Mouse (Mus musculus) heart, embryonic 10.5 days (tissue): ENCODE results near the gene Wnt5b. TPM values are rescaled to one million over a fixed set of nuclear protein-coding genes. Genes with fewer than 3 reads are reported as not detected.

Source experiments
- DNase-seq: peaks from one replicate; pipeline ENCODE4 v3.0.0-alpha.2; 2017; ENCODE audit warnings: low spot score
- H3K27ac ChIP-seq: fragments of 300-500 bp; sonication (generic); 2 replicates; pipeline ENCODE4 v1.5.1; 2016; ENCODE audit warnings: mild to moderate bottlenecking
- H3K27me3 ChIP-seq: fragments of 300-500 bp; sonication (generic); 2 replicates; pipeline ENCODE4 v1.6.1; 2016; ENCODE audit warnings: mild to moderate bottlenecking; ENCODE audit not compliant: poor library complexity, insufficient read depth, severe bottlenecking
- H3K36me3 ChIP-seq: fragments of 300-500 bp; sonication (generic); 2 replicates; pipeline ENCODE4 v1.6.1; 2016; ENCODE audit warnings: mild to moderate bottlenecking, moderate library complexity
- H3K4me1 ChIP-seq: fragments of 300-500 bp; sonication (generic); 2 replicates; pipeline ENCODE4 v1.6.1; 2016; ENCODE audit warnings: mild to moderate bottlenecking
- H3K4me3 ChIP-seq: fragments of 300-500 bp; sonication (generic); 2 replicates; pipeline ENCODE4 v1.5.1; 2016; ENCODE audit warnings: mild to moderate bottlenecking, moderate library complexity
- H3K9me3 ChIP-seq: fragments of 300-500 bp; sonication (generic); 2 replicates; pipeline ENCODE4 v1.6.1; 2016; ENCODE audit warnings: mild to moderate bottlenecking, moderate library complexity
- WGBS: fragments of 180-500 bp; shearing (Covaris S2); methylation state at CpG from one replicate; pipeline ENCODE4 v1.1.7; 2016; 5-methylcytosine and 5-hydroxymethylcytosine counted together
- polyA plus RNA-seq: library from polyadenylated mRNA; unstranded; fragments of >200 nt; fragmentation: Nextera tagmentation; extraction: Ambion mirVana; gene quantifications from 2 replicates; pipeline ENCODE4 v1.2.1, GENCODE M21; 2016

The Wnt5b gene
- polyA plus RNA-seq, 1 experiment from 2014 or later: 8.0 TPM

GRCm38 (mm10) chr6:119565451-119566379 lies 21.6 kb upstream of the Wnt5b start:
- WGBS: 78% methylated on average over 23 of the region's 23 CpGs
- Histone ChIP-seq H3K9me3 (no peaks in the 10 kb centered on the region), H3K27ac (0 out of 2 replicates have a peak overlapping the region, but pooled peaks have one; percentile 17), H3K27me3 (no peaks in the 10 kb centered on the region), H3K4me3 (no peak overlapping the region), H3K4me1 (peaks cover 18% of the 10 kb centered on the region), H3K36me3 (peaks cover 8% of the 10 kb centered on the region; the same call in 1 of the 2 replicates)
- DNase-seq: peak; percentile 85

- Histone ChIP-seq H3K27me3 (no peaks in the 10 kb centered on the region), H3K9me3 (no peaks in the 10 kb centered on the region), H3K27ac (no peak overlapping the region), H3K4me3 (no peak overlapping the region), H3K4me1 (peaks cover 28% of the 10 kb centered on the region), H3K36me3 (no peaks in the 10 kb centered on the region)
- DNase-seq: no peak
- 75% methylated on average over 10 of the region's 10 CpGs for WGBS
Observed at GRCm38 (mm10) chr6:119562558-119562957, 18.4 kb upstream of the Wnt5b start.

GRCm38 (mm10) chr6:119558855-119559254 lies 14.7 kb upstream of the Wnt5b start:
- WGBS: 56% methylated on average over 7 of the region's 7 CpGs
- Histone ChIP-seq H3K4me3 (no peak overlapping the region), H3K36me3 (no peaks in the 10 kb centered on the region), H3K4me1 (peaks cover 20% of the 10 kb centered on the region), H3K27me3 (no peaks in the 10 kb centered on the region), H3K9me3 (0 out of 2 replicates have a peak, but pooled peaks cover 3% of the 10 kb centered on the region), H3K27ac (peak overlapping the region; percentile 56)
- DNase-seq: no peak

- Histone ChIP-seq H3K4me1 (peaks cover 13% of the 10 kb centered on the region), H3K9me3 (0 out of 2 replicates have a peak, but pooled peaks cover 3% of the 10 kb centered on the region), H3K27me3 (no peaks in the 10 kb centered on the region), H3K4me3 (no peak overlapping the region), H3K27ac (no peak overlapping the region), H3K36me3 (no peaks in the 10 kb centered on the region)
- DNase-seq: no peak
- 73% methylated on average over 8 of the region's 8 CpGs for WGBS
Observed at GRCm38 (mm10) chr6:119554439-119554838, 10.3 kb upstream of the Wnt5b start.

GRCm38 (mm10) chr6:119544518-119544864 lies 344 bp upstream of the Wnt5b start:
- Histone ChIP-seq H3K36me3 (no peaks in the 10 kb centered on the region), H3K4me3 (peak overlapping the region; percentile 84), H3K27me3 (peaks cover 43% of the 10 kb centered on the region), H3K4me1 (peaks cover 21% of the 10 kb centered on the region), H3K27ac (peak overlapping the region; percentile 90), H3K9me3 (no peaks in the 10 kb centered on the region)
- WGBS: 2% methylated on average over 14 of the region's 14 CpGs
- no peak for DNase-seq

GRCm38 (mm10) chr6:119543456-119543802 lies 718 bp downstream of the Wnt5b start:
- Histone ChIP-seq H3K4me3 (peak overlapping the region; percentile 84), H3K36me3 (no peaks in the 10 kb centered on the region), H3K27ac (peak overlapping the region; percentile 90), H3K4me1 (peaks cover 21% of the 10 kb centered on the region), H3K9me3 (no peaks in the 10 kb centered on the region), H3K27me3 (peaks cover 43% of the 10 kb centered on the region)
- no peak for DNase-seq
- 2% methylated on average over 30 of the region's 30 CpGs for WGBS

GRCm38 (mm10) chr6:119535867-119536266 lies 8.3 kb downstream of the Wnt5b start:
- H3K27me3 ChIP-seq: peaks cover 13% of the 10 kb centered on the region; the same call in 1 of the 2 replicates
- DNase-seq: no peak
- H3K4me1 ChIP-seq: peaks cover 2% of the 10 kb centered on the region; the same call in 1 of the 2 replicates
- no peak overlapping the region for H3K27ac ChIP-seq
- 82% methylated on average over 12 of the region's 12 CpGs for WGBS
- no peaks in the 10 kb centered on the region for H3K9me3 ChIP-seq
- no peaks in the 10 kb centered on the region for H3K36me3 ChIP-seq
- H3K4me3 ChIP-seq: no peak overlapping the region

GRCm38 (mm10) chr6:119533170-119533709 lies 10.9 kb downstream of the Wnt5b start:
- whole genome bisulfite sequencing: 83% methylated on average over 9 of the region's 9 CpGs
- Histone ChIP-seq H3K4me1 (no peaks in the 10 kb centered on the region), H3K9me3 (no peaks in the 10 kb centered on the region), H3K36me3 (no peaks in the 10 kb centered on the region), H3K27me3 (peaks cover 9% of the 10 kb centered on the region; the same call in 1 of the 2 replicates), H3K4me3 (no peak overlapping the region), H3K27ac (no peak overlapping the region)
- no peak for DNase-seq

- peaks cover 8% of the 10 kb centered on the region for H3K4me1 ChIP-seq
- no peaks in the 10 kb centered on the region for H3K9me3 ChIP-seq
- H3K36me3 ChIP-seq: no peaks in the 10 kb centered on the region
- 80% methylated on average over 3 of the region's 3 CpGs for WGBS
- H3K27me3 ChIP-seq: no peaks in the 10 kb centered on the region
- H3K4me3 ChIP-seq: no peak overlapping the region
- no peak overlapping the region for H3K27ac ChIP-seq
- no peak for DNase-seq
Observed at GRCm38 (mm10) chr6:119529659-119530058, 14.5 kb downstream of the Wnt5b start.

- DNase-seq: no peak
- Histone ChIP-seq H3K36me3 (no peaks in the 10 kb centered on the region), H3K4me1 (peaks cover 23% of the 10 kb centered on the region), H3K27ac (no peak overlapping the region), H3K4me3 (no peak overlapping the region), H3K27me3 (no peaks in the 10 kb centered on the region), H3K9me3 (no peaks in the 10 kb centered on the region)
- WGBS: 69% methylated on average over 5 of the region's 5 CpGs
Observed at GRCm38 (mm10) chr6:119526498-119526897, 17.6 kb downstream of the Wnt5b start.

- peak overlapping the region; percentile 36; the same call in 1 of the 2 replicates for H3K27ac ChIP-seq
- DNase-seq: no peak
- 40% methylated on average over 3 of the region's 3 CpGs for WGBS
- H3K9me3 ChIP-seq: no peaks in the 10 kb centered on the region
- H3K36me3 ChIP-seq: no peaks in the 10 kb centered on the region
- H3K4me1 ChIP-seq: peaks cover 35% of the 10 kb centered on the region
- no peak overlapping the region for H3K4me3 ChIP-seq
- H3K27me3 ChIP-seq: no peaks in the 10 kb centered on the region
Observed at GRCm38 (mm10) chr6:119521931-119522391, 22.2 kb downstream of the Wnt5b start.

- peaks cover 33% of the 10 kb centered on the region for H3K4me1 ChIP-seq
- no peak for DNase-seq
- no peak overlapping the region for H3K4me3 ChIP-seq
- H3K27me3 ChIP-seq: no peaks in the 10 kb centered on the region
- 0 out of 2 replicates have a peak overlapping the region, but pooled peaks have one; percentile 36 for H3K27ac ChIP-seq
- H3K9me3 ChIP-seq: no peaks in the 10 kb centered on the region
- WGBS: 68% methylated on average over 3 of the region's 3 CpGs
- H3K36me3 ChIP-seq: no peaks in the 10 kb centered on the region
Observed at GRCm38 (mm10) chr6:119521482-119521900, 22.7 kb downstream of the Wnt5b start.

GRCm38 (mm10) chr6:119520731-119521130 lies 23.4 kb downstream of the Wnt5b start:
- no peaks in the 10 kb centered on the region for H3K36me3 ChIP-seq
- no peak overlapping the region for H3K4me3 ChIP-seq
- no peaks in the 10 kb centered on the region for H3K9me3 ChIP-seq
- peaks cover 26% of the 10 kb centered on the region for H3K4me1 ChIP-seq
- DNase-seq: no peak
- peak overlapping the region; percentile 23; the same call in 1 of the 2 replicates for H3K27ac ChIP-seq
- no peaks in the 10 kb centered on the region for H3K27me3 ChIP-seq
- 45% methylated on average over 9 of the region's 9 CpGs for WGBS
